Mouse (Mus musculus): Measurements from ENCODE around the gene Cyp4x1. TPM values are rescaled to one million over a fixed set of nuclear protein-coding genes. Genes with fewer than 3 reads are reported as not detected.

Cyp4x1 gene
- total RNA-seq, 2 experiments from 2014 or later: not detected

DNA sequence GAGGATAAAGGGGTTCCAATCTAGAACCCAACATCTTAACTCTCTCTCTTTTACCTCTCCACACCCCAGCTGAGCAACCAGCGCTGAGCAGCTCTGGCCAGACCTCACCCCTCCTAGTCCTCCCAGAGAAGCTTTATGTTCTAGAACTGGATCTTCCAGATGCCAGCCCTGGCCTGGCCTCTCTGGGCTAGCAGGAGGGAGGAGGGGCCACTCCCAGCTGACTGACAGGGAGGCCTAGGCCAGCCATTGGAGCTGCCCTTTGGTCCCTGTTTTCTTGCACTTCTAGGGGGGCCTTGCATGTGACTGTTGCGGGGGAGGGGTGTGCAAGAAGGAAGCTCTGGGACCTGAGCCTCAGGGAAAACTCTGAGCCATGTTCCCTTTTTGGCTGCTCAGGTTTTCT lies 43.5 kb downstream of the Cyp4x1 start:
- no peak for DNase-seq (ENCODE audit: low spot score)

DNA sequence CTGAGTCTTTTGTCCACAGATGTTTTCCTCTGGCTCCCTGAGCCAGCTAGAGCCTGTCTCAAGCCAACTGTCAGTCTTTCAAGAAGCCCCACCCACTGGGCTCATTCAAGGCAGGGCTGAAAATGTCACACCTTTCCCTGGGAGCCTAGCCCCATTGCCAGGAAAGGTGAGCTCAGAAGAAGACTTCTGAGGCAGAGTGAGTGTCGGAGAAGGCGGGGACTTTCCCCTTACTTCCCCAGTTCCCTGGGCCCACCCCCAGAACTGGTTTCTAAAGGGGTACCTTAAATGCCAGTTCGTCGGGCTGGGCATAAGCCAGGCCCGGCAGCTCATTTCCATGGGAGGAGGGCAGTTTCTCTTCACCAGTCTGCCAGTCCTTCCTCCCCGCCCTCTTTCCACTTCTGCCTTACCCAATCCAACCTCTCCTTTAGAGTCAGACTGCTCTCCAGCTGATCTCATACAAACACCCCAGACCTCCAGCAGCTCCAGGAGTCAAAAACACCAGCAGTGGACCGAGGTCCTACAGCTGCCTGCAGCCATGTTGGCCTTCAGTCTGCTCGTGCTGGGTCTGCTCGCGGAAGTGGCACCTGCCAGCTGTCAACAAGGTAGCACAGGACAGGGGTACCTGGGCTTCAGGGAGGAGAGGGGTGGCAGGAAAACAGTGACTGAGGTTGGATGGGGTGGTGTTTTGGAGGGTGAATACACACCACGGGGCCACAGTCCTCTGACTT lies 45.3 kb downstream of the Cyp4x1 start, which contains the start of gene Pdzk1ip1:
Gene Pdzk1ip1 (plus strand): TSS at position 98 of the 728 bp plus-strand sequence.
- no peak for DNase-seq (ENCODE audit: low spot score)

DNA sequence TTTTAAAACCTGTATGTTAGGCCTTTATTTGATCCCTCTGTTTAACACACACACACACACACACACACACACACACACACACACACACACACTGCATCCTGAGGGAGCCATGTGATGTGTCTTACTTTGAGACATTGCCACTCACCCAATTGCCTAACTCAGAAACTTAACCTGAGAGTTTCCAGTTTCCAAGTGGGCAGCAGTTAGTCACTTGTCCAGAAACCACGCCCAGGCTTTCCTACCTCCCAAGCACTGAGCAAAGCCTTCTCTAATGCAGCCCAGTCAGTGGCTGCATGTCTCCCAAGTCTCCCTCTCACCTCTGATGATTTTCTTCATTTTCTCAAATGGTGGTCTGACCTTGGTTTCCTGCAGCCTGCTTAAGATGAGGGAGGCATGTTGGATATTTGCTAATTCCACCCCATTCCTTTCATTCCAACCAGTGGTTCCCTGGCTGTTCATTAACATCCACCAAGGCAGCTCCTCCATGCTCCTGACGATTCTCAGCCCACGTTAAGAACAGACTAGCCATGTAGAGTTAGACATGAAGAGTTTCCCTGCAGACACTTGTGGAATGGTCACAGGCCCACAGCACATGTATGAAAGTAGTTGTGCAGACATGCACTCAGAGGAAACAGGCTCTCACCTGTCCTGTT lies 47.2 kb downstream of the Cyp4x1 start:
- DNase-seq (ENCODE audit: low spot score): no peak

DNA sequence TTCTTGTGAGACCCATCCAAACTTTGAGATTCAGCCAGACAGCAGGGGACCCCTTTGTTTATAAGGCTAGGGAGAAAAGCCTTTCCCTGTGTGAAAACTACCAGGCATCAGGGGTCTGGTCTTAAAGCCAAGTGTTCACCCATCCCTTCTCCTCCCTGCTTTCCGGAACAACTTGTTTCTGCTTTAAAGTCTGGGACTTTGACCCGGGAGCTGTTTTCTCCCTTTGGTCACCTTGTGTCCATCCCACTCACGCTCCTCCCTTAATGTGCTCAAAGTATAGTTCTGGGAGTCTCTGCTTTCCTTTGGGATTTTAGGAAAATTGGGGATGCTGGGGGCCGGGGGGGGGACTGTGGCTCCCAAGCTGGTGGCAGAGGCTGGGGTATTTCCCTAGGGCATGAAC lies 47.8 kb downstream of the Cyp4x1 start:
- no peak for DNase-seq (ENCODE audit: low spot score)

DNA sequence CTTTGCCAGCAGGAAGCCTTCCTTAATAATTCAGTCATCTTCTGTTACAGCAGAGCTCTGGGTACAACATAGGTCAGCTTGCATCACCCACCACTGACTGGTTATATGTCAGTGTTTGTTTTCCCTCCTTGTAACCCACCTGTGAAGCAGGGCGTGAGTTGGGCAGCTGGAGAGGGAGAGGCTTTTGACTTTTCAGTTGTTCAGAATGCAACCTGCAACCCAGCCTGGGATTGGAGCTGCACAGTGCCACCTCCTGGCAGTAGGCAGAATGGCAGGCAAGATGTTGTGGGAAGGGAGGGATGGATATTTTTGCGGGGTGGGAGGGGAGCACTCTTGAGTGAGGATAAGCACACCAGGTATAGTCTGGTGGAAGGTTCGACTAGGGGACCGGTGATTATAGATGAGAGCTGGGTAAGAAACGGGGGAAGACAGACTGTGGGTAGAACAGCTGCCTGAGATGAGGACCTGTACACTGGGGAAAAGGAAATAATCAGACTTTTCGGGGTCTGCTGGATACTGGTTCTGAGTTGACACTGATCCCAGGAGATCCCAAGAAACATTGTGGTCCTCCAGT lies 48.5 kb downstream of the Cyp4x1 start:
- DNase-seq (ENCODE audit: low spot score): peak; percentile 33

DNA sequence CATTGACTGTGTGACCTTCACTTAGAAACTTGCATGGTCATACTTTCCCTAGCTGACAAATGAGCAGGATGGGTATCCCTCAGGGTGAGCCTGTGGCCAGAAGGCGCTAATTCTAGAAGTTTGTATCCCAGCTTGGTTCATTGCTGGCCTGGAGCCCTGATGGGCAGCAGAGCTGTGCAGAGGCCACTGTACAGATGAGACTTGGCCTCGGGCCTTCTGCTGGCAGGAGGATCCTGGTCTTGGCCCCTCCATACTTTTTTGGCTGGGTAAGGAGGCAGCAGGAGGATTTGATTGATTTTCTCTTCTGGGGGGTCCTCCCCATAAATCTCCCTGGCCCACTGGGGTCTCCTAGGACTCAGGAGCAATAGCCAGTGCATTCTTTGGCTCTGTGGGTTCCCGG lies 51.0 kb downstream of the Cyp4x1 start:
- DNase-seq (ENCODE audit: low spot score): no peak

DNA sequence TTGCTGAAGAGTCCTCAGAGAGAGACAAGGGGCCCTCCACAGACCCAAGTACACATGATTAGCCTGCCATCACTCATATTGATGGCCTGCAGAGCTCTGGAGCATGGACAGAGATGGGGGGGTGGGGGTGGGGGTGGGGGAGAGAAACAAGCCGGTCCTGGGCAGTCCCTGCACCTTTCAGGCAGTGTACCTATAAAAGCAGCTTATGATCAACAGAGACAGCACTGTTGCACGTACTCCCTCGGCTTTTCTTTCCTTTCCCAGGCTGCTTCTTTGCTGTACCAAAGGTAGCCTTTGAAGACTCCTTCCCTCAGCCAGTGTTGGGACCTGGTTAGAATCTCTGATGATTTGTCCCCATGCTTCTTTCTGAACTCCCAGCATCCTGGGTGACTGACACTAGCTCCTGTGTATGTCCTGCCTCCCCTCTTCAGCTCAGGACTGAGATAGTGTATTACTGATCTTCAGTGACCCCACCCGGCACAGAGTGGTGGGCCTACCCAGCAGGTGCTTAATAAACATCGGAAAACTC lies 54.2 kb downstream of the Cyp4x1 start:
- no peak for DNase-seq (ENCODE audit: low spot score)

DNA sequence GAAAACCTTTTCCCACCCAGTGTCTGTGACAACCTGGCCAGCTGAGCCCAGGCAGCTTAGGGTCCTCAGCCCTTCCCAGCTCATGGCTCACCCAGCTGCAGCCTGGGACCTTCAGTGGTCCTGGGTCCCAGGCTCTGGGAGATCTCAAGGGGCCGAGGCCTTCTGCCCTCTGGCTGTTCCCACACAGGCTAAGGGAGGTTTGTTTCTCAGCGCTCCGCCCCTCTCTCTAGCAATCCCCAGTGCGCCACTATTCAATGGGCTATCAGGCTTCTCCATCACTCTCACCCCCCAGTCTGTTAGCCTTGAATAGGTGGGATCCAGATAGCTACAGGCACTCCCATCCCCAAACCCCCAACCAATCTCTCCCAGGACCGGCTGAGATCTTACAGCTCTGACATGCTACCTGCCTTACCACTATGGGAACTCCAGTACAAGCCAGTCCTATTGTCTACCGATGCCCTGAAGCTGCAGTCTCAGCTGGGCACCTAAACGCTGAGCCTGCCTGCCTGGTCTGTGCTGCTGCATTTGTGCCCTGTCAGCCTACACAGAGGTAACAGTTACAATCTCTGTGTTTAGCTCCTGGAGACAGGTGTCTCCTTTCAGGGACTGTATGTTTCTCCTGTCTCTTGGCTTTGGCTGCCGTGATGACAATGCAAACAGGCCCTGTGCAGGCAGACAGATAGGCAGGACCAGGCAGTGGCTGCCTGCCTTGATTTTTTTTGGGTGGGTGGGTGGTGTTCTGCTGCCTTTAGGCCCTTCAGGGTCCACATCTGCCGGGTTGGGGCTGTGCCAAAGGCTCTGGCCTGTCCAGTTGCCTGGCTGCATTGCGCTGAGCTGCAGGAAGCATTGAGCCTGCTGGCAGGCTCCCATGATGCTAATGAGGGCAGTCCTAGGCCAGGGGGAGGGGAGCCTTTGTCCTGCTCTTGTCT lies 54.9 kb downstream of the Cyp4x1 start:
- no peak for DNase-seq (ENCODE audit: low spot score)

DNA sequence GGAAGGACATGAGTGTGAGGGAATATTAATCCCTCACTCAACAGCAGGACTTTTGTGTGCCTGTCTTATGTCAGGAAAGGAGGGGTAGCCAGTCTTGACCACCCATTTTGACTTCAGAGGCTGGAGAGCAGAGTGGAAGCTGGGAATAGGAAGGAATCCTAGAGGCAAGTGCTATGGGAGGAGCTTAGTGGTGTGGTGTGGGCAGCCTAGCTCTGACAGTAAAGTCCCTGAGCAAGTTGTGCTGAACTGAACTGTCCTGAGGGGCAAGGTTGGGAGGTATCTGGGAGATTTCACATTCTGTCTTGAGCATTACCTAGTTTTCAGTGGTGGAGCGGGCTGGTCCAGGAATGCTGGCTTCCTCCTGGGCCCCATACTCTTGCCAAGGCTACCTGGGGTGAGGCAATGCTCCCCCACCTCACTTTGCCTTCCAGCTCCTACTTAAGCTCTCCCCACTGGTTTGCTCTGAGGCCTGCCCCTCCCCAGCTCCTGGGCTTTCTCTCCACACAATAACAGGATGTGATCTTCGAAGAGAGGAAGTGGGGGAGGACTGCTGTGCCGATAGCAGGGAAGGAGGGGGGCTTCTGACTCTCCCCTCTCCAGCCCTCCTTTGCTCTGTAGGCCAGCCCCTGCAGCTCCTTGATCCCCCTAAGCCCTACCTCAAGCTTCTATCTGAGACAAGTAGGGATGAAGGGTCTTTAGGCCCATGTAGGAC lies 58.7 kb downstream of the Cyp4x1 start:
- DNase-seq (ENCODE audit: low spot score): no peak

DNA sequence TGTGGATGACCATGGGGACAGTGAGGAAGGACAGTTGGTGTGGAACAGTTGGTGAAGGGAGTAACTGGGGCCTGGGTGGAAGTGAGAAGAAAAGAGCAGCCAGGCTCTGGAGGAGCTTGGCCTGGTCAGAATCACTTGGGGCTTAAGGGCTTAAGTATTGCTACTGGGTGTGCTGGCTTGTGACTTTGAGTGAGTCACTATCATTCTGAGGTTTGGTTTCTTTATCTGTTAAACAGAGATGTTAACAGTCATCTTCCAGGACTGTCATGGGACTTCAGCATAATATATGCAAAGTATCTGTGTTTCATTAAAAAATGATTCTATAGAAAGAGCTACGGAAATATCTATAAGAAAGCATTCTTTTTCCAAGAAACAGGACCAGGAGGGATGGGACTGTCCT lies 59.3 kb downstream of the Cyp4x1 start:
- no peak for DNase-seq (ENCODE audit: low spot score)

DNA sequence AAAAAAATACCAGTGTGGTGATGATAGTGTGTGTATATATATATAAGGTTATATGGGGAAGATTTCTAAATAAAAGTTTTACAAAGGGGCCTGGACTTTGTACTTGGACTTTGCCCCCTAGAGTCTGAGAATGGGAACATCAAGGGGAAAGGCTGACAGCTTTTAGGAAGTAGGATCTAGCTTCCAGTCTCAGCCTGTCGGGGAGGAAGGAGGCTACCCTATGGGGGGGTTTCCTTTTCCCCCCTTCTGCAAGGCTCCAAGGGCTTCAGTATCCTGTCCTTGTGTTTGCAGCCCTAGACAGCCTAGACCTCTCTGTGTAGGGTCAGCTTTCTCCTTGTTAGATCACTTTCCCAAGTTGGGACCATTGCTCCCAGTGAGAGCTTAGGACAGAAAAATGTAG lies 62.4 kb downstream of the Cyp4x1 start:
- no peak for DNase-seq (ENCODE audit: low spot score)

DNA sequence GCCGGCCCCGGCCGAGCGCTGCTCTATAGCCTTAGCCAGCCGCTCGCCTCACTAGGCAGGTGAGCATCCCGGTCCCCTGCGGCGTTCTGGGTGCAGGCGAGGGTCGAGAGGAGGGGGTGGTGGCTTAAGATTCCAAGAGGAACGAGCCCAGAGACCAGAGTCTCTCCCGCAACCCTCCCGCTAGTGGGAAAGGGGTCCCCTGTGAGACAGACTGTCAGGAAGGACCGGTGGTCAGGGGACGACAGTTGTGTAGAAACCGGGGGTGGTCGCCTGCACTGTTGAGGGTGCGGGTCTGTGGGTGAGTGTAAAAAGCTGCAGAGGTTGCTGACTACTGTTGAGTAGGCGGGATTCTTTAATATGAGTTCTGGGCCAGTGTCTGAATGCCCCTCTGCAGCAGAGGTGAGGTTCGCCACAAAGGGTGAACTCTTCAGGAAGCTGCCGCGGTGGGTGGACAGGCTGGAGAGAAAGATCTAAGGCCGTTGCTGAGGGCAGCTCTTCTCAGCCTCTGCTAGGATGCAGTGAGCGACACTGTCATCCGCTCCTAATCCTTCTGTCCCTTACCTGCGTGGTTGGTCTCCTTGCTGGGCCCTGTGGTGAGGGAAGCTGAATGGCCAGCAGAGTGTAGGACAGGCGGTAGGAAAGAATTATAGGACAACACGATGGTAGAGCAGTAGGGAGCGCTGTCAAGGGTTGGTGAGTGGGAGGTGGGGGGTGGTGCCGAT lies 70.4 kb downstream of the Cyp4x1 start:
- no peak for DNase-seq (ENCODE audit: low spot score)

DNA sequence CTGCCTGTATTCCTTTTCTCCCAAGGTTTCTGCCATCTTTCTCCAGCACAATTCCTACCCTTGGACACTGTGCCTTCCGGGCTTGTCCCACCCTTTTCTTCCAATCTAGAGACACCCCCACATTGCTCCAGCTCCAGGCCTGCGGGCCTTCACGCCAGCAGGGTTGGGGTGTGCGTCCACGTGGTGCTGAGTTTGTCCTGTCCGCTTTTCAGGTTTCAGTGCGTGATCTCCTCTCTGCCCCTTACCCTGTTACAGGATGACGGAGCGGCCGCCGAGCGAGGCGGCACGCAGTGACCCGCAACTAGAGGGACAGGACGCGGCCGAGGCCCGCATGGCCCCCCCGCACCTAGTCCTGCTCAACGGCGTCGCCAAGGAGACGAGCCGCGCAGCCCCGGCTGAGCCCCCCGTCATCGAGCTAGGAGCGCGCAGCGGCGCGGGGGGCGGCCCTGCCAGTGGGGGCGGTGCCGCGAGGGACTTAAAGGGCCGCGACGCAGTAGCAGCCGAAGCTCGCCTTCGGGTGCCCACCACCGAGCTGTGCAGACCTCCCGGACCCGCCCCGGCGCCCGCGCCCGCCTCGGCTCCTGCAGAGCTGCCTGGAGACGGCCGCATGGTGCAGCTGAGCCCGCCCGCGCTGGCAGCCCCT lies 71.1 kb downstream of the Cyp4x1 start:
- DNase-seq (ENCODE audit: low spot score): no peak

DNA sequence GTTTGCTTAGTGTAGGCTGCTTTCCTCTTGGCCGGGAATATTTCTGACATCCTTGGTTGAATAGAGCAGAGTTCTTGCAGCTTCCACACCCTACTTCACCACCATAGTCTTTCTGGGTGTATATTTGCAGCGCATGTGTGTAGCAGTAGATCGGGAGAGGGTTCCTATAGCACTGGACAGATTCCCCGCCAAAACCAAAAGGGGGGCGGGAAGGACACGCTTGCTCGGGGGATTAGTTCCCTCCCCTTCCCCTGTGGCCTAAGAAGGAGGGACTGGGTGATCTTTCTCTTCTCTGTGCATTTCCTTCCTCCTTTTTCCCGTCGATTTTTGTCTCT lies 71.6 kb downstream of the Cyp4x1 start:
- no peak for DNase-seq (ENCODE audit: low spot score)

DNA sequence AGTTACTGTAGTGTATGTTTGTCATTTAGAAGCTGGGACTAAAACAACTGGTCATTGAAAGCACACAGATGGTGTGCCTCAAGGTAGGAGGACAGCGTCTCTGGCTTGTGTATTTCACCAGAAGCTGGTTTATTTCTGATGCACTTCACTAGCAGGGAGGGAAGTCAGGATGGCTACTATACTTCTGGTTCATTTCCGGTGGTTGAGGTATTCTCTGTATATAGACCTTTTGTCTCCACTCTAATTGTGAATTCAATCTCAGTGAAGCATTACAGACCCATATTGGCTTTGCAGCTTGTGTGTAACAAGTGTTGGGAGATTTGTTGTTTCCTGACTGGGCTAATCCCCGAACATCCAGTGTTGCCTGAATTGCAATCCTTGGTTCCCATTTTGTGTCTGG lies 73.3 kb downstream of the Cyp4x1 start:
- no peak for DNase-seq (ENCODE audit: low spot score)

DNA sequence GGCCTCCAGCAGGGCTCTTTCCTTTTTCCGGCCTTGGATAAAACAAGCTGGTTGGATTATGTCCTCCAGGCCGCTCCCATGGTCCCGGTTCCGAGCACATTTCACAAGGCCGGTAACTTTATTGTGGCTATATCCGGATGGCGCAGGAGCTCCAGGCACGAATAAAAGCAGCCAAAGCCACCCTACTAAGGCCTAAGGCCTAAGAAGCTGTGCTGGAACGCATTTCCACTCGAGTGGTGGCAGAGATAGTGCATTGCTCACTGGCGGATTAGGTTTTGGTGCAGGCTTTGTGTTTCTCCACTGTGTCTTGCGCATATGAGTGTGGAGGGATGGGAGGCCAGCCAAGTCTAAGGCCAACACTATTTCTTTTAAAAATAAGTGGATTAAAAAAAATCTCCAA lies 74.2 kb downstream of the Cyp4x1 start:
- DNase-seq (ENCODE audit: low spot score): no peak

DNA sequence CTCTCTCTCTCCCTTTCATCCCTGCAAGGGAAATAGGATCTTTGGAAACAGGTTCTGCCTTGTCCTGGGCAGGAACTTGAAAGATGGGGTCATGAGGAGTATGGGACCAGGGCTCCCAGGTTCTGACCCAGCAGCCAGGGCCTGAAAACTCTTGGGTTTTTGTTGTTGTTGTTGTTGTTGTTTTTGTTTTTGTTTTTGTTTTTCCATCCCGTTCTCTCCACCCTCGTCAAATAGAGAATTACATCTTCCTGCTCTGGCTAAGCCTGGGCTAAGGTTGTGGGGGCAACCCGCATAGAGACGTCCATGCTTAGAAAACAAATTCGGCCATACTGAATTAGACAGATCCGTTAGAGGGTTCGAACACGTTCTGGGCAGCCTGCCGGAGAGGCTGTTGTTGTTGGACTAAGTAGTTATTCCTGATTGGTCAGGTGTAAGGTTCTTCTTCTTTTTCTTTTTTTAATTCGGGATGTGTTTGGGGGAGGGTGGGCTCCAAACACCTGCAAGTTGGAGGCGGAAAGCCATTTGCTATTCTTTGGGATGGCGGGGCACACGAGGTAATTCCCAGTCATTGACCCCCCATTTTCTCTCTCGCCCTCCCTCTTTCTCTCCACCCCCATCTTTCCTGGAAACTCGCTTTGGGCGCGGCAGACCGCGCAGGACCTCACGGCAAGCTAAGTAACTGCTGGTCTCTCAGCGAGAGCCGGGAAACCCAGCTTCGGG lies 75.0 kb downstream of the Cyp4x1 start:
- DNase-seq (ENCODE audit: low spot score): no peak

DNA sequence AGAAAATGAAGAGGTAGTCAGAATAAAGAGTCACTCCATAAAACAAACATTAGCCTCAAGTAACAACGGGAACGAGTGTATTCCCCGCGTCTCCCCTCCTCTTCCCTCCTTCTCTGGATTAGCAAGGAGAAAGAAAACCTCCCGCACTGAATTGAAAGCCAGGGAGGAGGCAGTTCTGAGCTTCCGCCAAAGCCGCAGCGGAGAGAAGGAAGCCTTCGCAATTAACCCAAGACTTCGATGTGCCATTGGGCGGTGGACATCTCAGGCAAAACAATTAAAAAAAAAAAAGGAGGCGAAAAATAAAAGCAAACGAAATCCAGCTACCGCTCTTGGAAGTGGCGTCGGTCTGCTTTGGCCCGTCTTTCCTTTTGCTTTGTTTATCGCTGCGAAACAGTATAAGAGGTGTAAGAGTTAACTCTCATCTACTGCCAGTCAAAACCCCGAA lies 75.7 kb downstream of the Cyp4x1 start:
- DNase-seq (ENCODE audit: low spot score): no peak

DNA sequence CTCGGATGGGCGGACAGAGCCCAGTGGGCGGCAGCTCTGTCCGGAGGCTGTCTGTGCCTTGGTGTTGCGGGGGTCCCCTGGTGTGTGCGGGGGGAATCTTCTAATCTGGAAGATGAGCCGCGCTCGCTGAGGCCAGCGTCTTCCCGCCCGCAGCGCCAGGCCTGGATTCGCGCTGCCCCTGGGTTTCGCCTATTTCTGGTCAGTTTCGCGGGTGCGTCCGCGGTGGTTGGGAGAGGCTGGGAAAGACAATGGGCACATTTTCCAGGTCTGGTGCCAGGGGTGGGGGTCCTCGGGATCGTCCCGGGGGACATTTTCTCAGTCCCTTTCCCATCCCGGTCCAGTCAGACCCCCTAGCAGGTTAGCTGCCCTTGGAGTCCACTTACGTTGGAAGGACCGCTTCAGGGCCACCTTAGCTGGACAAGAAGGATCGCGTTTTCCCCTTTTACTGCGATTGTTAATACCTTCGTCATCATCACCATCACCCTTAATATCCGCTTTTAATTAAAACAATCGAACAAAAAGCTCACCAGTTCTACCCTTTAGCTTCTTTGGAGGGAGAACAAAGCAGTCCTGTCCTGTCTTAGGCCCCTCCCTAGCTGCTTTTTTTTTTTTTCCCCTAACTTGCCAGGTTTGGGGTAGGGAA lies 76.3 kb downstream of the Cyp4x1 start:
- no peak for DNase-seq (ENCODE audit: low spot score)

All from gastrocnemius, adult 18-20 months (tissue).